Mouse (Mus musculus) heart, postnatal 25 days (tissue): ENCODE data around the gene Mboat2. TPM values are rescaled to one million over a fixed set of nuclear protein-coding genes. Genes with fewer than 3 reads are reported as not detected.

ENCODE experiments used
- DNase-seq: peaks from one replicate; pipeline ENCODE4 v3.0.0; 2022; ENCODE audit warnings: low spot score
- intact Hi-C: fragments of 180-260 bp; cut with DNase I; formaldehyde crosslinking; loops from one replicate; pipeline ENCODE4 v1.15.1; 2025
- total RNA-seq, 2 experiments: library from RNA; stranded (reverse); gene quantifications; 2 replicates each; pipeline ENCODE4 v1.2.3; 2021

Gene Mboat2
- total RNA-seq, 2 experiments from 2014 or later = 10.5 to 16.2 TPM

- intact Hi-C loops = no loop called here
- no peak for DNase-seq
Measured at GRCm38 (mm10) chr12:24857354-24857753, 26.7 kb downstream of the Mboat2 start.

DNA sequence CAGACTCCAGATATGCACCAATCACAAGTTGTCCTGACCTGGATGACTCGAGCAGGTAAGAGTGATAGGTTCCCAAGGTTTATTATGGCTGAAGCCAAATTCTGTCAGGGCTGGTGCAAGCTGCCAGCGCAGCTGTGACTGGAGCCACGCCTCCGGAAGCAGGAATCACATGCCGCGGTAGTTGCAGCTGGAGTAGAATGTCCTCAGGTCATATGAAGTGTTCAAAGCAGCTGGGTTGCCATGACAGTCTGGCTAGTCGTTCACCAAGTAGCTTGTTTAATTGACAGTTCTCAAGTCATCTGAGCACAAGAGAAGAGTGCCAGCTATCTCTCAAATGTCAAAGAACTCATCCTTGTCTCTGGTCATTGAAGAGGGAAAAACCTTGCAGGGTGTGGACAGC is 28.7 kb downstream of the Mboat2 start:
- intact Hi-C loops = no loop called here
- no peak for DNase-seq

DNA sequence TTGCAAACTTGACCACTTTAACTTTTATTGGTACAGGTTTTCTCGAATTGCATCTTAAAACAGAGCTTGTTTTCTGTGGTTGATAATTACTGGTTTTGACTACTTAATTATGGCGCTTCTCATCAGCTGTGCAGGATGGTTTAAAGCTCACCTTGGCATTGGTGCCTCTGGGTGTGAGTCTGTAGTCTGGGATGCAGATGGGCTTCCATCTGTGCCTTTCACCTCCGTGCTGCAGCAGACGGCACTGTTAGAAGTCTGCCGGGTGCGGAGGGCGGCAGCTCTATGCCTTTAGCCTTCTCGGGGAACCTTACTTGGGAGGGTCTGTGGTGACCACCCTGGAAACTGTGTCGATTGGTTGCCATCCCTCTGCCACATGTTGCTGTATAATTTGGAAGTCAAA is 29.8 kb downstream of the Mboat2 start:
- no peak for DNase-seq
- intact Hi-C loops = no loop called here

DNA sequence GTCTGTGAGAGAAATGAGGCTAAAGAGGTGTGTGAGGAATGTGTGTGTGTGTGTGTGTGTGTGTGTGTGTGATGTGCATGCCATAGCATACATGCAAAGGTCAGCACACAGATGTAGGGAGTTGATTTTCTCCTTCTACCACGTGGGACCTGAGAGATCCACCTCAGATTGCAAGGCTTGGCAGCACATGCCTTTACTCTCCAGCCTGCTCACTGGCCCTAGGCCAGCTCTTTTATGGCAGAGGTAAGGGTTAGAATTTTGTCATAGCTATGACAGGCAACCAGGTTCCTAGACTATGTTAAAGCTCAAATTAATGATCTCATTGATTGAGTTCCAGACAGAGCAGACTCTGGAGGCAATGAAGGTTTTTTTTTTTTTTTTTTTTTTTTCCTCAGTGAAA is 33.1 kb downstream of the Mboat2 start:
- DNase-seq = no peak
- intact Hi-C loops = no loop called here

- intact Hi-C loops = no loop called here
- no peak for DNase-seq
Measured at GRCm38 (mm10) chr12:24866645-24867044, 36.0 kb downstream of the Mboat2 start.

GRCm38 (mm10) chr12:24868694-24869093 is 38.0 kb downstream of the Mboat2 start:
- no peak for DNase-seq
- intact Hi-C loops = no loop called here

GRCm38 (mm10) chr12:24869231-24869630 is 38.6 kb downstream of the Mboat2 start:
- intact Hi-C loops = no loop called here
- DNase-seq = no peak

- intact Hi-C loops = no loop called here
- no peak for DNase-seq
Measured at GRCm38 (mm10) chr12:24870901-24871300, 40.2 kb downstream of the Mboat2 start.

GRCm38 (mm10) chr12:24872264-24872663 is 41.6 kb downstream of the Mboat2 start:
- DNase-seq = no peak
- intact Hi-C loops = no loop called here

- intact Hi-C loops = no loop called here
- no peak for DNase-seq
Measured at GRCm38 (mm10) chr12:24872689-24873088, 42.0 kb downstream of the Mboat2 start.

DNA sequence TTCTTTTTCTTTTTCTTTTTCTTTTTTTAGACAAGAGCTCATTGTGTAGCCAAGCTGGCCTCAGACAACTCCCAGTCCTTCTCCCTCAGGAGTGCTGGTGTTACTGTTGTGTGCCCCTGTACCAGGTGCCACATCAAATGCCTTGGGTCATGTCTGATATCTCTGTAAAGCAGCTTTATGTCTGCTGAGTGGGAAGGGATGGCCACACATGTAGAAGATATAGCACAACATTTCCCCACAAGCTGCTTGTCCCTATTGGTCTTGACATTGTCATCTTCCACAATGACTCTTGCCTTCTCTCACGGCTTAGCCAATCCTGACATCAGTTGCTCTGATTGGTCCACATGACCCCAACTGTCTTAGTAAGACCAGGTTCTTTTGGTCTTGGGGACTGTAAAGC is 45.2 kb downstream of the Mboat2 start:
- DNase-seq = no peak

DNA sequence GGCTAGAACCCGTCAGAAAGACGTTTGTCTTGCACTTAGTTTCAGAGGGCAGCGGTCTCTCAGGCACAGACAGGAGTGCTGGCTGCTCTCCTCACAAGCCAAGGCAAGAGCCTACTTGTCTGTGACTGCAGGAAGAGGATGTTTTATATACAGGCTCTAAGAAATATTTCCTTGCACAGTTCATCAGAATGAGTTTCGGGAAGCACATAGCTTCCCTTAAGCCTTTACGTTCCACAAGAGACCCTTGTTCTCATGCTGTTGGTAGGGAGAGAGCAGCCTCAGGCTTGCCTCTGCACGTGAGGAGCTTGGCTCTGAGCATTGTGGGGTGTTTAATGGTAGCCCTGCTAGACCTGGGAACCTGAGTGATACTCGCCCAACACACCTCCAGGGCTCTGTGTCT is 46.6 kb downstream of the Mboat2 start:
- no peak for DNase-seq
- intact Hi-C loops = no loop called here

More for the DNA sequence above, 45.2 kb downstream of the Mboat2 start:
- intact Hi-C loops = no loop called here

DNA sequence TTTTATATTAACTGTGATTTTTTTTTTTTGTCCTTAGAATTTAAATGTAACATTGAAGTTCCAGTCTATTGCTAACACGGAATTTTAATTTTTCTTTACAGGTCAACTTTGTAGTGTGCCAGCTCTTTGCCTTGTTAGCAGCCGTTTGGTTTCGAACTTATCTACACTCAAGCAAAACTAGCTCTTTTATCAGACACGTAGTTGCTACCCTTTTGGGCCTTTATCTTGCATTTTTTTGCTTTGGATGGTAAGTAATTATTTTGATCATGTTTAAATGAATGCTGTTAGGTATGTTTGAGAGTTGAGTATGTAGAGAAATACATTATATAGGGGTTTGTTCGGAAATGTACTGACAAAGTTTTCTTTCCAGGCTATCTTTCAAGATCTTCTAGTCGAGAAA is 47.4 kb downstream of the Mboat2 start:
- DNase-seq = no peak
- intact Hi-C loops = no loop called here

GRCm38 (mm10) chr12:24878735-24879362 is 48.2 kb downstream of the Mboat2 start:
- no peak for DNase-seq
- intact Hi-C loops = no loop called here

DNA sequence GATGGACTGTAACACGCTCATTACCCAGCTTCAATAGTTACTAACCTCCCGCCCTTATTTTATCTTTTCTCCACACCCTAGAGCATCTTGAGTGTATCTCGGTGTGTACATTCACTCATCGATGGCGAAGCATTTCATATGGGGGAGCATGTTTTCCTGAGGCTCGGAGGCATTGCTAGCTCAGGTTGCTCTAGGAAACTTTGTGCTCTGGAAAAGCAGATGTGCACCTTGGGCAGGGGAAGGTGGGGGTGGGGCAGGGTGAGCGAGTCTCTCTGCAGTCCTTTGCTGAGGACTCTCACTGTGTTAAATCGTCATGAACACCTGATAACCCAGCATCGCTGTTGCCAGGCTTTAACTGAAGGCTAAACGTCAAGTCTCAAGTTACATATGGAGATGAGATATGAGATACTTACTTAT is 48.9 kb downstream of the Mboat2 start:
- no peak for DNase-seq
- intact Hi-C loops = no loop called here

DNA sequence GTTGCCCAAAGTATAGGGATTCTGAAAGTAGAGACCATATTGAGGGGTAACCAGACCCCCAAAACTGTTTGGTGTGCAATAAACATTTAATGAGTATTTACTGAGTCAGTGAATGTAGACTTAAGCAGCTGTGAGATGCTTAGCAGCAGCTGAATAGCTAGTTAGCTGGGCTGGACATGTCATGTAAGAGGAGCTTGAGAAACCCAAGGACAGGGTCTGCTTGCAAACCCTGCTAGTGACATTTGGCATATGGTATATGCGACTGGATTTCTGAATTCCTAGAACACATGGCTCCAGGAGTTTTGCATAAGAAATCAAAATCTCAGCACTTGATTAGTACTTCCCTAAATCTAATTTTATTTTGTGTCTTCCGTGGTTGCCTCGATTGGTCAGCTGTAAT is 52.6 kb downstream of the Mboat2 start:
- intact Hi-C loops = no loop called here
- DNase-seq = no peak

GRCm38 (mm10) chr12:24886800-24887199 is 56.1 kb downstream of the Mboat2 start:
- intact Hi-C loops = no loop called here
- DNase-seq = no peak

- intact Hi-C loops = loop anchor here (5.0 kb wide), 1 partner anchor 42 kb away; no protein-coding TSS in a partner anchor
- DNase-seq = no peak
Measured at GRCm38 (mm10) chr12:24889371-24890051, 58.8 kb downstream of the Mboat2 start.

DNA sequence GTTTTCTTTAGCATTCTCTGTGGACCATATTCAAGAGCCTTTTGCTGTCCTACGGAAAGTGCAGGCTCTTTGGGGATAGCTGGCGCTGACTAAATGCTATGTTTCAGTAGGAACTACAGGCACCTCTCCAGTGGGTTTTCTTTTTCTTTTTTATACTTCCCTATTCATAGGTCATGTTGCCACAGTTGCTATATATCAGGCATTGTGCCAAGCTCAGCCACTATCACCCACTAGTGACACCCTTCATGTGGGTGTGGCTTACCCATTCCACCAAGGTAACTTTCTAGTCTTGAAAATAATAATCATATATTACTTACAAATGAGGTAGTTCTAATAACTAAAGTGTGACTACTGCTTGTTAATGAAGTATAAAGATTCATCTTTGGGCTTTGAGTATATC is 59.5 kb downstream of the Mboat2 start:
- DNase-seq = no peak
- intact Hi-C loops = loop anchor here (5.0 kb wide), 1 partner anchor 43 kb away; no protein-coding TSS in a partner anchor

GRCm38 (mm10) chr12:24890684-24891459 is 60.2 kb downstream of the Mboat2 start:
- DNase-seq = no peak
- intact Hi-C loops = loop anchor here (5.0 kb wide), 1 partner anchor 44 kb away; no protein-coding TSS in a partner anchor

DNA sequence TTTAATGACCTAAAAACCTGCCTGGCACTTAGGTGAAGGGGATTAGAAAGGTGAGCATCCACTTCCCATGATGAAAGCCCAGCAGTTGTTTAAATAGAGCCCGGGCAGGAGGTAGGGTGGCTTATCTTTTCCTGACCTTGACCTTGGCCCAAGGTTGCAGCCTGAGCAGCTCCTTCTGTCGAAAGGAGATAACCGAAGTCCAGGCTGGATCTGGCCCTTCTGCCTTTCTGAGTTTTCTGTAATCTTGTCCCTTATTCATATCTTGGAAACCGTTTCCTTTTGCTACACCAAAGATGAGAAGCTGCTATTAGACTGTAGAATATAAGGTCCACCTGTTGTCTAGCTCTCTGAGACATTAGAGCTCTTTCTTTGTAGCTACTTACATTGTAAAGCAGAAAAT is 61.9 kb downstream of the Mboat2 start:
- intact Hi-C loops = loop anchor here (5.0 kb wide), 1 partner anchor 45 kb away; no protein-coding TSS in a partner anchor
- no peak for DNase-seq
